Mouse (Mus musculus): ENCODE measurements around the gene Ddb1.

Ddb1 gene

DNA sequence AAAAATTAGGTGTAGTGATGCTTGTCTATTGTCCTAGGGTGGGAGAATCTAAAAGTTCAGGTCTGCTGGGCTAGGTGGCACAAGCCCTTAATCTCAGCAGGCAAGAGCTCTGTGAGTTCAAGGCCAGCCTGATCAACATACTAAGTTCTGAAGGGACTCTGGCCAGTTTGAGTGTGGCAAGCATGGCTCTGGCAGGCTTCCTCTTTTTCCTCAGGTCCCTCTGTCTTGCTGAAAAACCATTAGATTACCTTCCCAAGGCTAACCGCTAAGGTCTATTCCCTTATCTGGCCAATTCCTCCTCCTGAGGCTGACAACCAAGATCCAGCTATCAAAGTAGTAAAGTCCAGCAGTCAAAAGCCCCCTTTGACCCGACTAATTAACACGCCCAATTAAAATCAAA is 57.5 kb downstream of the Ddb1 start:
- no peak for DNase-seq

DNA sequence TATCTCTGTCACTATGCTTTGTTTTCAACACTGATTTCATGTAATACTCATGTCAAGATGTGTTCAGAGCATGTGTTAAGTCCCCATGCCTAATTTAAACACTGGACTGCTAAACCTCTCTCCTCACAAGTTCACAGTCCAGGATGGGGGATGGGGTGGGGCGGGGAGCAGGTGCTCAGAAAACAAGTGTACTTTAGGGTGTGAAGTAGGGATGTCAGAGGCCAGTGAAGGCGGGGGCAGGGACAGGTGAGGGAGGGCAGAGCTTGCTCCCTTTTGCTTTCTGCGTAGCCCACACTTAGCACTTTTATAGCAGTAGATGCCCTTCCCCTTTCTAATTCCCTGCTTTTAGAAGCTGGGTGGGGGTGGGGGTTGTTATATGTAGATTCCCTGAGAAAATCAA is 60.0 kb downstream of the Ddb1 start:
- no peak for DNase-seq

DNA sequence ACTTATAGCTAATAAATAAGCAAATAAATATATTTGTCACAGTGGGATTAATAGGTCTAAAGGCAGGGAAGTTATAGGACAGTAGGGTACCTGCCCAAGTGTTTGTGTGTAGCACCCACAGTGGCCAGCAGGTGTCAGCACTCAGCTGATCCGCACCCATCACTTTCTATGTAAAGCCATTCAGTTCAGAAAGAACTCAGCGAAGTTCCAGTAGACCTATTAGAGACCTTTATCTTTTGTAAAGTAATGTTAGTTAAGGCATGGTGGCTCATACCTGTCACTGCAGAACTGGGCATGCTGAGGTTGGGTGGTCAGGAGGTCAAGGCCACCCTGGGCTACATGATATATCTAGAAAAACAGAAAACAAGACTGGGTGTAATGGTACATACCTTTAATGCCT is 60.4 kb downstream of the Ddb1 start:
- peak; percentile 72 for DNase-seq

DNA sequence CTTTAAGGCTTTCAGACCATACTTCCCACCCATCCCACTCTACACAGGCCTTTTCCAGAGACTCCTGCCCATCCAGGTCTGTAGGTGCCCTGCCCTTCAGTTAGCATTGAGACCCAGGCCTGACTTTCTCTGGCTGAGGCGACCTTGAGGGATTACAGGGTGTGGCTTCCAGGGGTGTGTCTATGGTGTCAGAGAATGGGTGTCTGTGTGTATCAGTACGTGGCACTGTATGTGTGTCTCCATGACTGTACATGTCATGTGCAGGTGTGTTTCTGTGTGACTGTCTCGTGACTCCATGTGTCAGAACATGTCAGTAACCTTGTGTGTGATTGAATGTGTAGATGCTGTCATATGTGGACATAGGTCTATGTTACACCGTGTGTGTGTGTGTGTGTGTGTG is 66.2 kb downstream of the Ddb1 start:
- DNase-seq: no peak

DNA sequence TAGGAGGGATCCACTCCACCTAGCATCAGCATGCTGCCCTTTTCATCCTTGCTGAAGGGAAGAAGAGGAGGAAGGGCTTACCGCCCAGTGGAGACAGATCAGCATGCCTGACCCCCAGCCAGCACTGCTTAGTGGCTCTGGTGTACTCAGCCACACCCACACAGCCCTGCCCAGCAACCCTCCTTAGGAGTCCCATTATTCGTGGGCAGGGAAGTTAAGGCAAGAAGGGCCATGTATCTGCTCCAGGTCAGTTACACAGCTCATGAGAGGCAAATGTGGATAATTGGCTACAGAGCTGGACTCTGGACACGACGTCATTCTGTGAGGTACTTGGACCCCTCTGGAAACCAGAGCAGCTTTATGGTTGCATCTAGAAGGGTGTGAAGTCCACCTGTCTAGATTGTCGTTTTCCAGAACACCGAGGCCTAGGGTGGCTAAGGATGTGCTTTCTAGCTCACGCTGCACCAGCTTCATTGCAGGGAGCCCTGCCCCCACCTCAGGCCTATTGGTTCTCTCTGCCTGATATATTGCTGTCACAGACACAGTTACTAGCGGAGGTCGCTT is 66.8 kb downstream of the Ddb1 start:
- no peak for DNase-seq

DNA sequence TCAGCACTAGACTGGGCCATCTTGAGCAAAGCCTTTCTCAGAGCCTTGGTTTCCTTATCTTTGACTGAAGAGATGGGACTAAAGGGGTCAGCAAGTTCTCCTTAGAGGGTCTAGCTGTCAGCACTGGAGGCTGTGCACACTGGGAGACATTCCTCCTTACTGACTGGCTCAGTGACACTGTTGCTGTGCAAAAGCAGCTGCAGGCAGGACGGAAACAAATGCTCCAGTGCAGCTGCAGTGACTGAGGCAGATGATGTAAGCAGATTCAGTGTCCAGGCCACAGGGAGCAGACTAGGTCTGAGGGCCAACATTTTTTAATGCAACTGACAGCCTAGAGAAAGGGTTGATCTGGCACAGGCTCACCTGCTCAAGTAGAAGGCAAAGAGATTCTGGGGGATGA is 68.1 kb downstream of the Ddb1 start:
- no peak for DNase-seq

DNA sequence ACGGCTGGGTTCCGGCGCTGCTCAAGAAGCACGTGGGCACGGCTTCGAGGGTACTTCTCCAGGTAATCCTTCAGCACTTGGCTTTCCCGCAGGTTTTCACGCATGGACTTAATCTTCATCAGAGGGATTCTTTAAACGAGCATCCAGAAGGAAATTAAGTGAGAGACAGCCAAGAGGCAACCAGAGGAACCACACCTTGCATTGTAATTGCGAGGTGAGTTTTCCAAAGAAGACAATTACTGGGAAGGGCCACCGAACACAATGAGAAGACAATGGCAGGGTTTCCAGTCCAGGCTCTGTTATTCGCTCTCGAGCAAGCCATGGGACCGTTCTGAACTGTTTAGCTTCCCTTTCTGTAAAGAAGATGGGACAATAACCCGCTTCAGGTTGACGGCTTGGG is 71.5 kb downstream of the Ddb1 start:
- DNase-seq: no peak

DNA sequence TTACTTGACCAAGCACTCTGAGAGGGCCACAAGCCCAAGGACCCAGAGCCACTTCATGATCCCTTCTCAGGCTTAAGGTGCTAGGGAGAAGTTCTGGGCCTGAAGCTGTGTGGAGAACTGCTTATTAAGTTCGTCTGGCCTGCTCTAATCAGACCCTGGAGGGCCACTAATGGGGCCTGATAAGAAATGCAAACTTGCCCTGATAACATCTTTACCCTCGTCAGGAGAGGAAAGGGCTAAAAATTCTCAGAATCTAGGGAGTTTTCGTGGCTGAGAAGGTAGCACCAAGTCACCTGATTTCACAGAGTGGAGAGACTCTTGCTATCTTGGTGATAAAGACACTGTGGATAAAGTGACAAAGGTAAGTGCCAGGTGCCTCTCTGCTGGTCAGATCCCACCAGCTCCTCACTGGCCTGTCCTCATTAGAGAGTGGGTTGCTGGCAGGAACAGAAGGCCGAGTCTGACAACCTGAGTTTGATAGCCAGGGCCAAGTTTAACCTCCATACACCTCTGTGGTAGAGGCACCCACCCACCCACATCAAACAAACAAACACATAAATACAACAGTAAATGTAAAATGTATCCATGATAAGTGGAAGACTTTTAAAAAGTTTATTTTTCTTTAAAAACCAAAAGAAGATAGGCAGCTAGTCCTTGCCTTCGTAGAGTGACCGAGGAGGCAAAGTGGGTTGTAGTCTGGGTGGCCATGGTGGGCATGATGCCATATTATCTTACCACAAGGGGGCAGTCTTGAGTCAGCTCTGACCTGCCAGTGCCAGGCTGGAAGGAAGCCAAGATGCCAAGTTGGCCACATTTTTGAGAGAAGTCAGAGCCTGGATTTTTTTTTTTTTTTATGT is 73.0 kb downstream of the Ddb1 start, which contains the start of gene Pga5:
Pga5 (minus strand) TSS at position 157 of the 857 bp plus-strand sequence.
- DNase-seq: peak; percentile 90

DNA sequence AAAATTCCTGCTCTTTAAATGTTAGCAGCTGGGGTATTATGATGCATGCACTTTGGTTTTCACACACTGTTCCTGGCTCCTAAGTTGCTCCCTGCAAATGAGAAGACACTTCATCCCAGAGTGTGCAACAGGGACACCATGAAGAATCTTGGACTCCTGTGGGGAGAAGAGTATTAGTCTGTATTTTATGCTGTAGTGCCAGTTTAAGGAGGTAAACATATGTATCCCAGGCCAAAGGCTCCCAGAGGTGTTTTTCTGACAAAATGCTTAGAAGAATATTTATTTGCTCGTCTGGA is 73.6 kb downstream of the Ddb1 start:
- no peak for DNase-seq
